Mouse (Mus musculus) frontal cortex, postnatal 25 days (tissue): Measurements from ENCODE around the gene As3mt.
"Not testable (repeated sequence)": the region's sequence is repeated elsewhere in the genome, so short reads cannot be mapped to it uniquely, and the experiment has no call there.

Experiments used
- DNase-seq, 2 experiments: peaks; one replicate each; pipeline ENCODE4 v3.0.0; 2022; ENCODE audit warnings: low spot score in 2 of 2

The As3mt gene

GRCm38 (mm10) chr19:46699011-46699481 is 8.2 kb upstream of the As3mt start:
- DNase-seq, result no peak

- no peak for DNase-seq
These were observed 6.1 kb upstream of the As3mt start for GRCm38 (mm10) chr19:46701156-46701555.

GRCm38 (mm10) chr19:46705779-46706495 is 1.3 kb upstream of the As3mt start:
- DNase-seq, result no peak

GRCm38 (mm10) chr19:46706540-46707295 is 540 bp upstream of the As3mt start:
- no peak for DNase-seq

- no peak for DNase-seq
These were observed 3.4 kb downstream of the As3mt start for GRCm38 (mm10) chr19:46710614-46711013.

GRCm38 (mm10) chr19:46714234-46714633 is 7.0 kb downstream of the As3mt start:
- DNase-seq, result no peak

- no peak for DNase-seq
These were observed 7.8 kb downstream of the As3mt start for GRCm38 (mm10) chr19:46715016-46715415.

GRCm38 (mm10) chr19:46718150-46718549 is 10.9 kb downstream of the As3mt start:
- no peak for DNase-seq

- DNase-seq, result no peak
These were observed 17.2 kb downstream of the As3mt start for GRCm38 (mm10) chr19:46724411-46724810.

- DNase-seq, result no peak
These were observed 18.9 kb downstream of the As3mt start for GRCm38 (mm10) chr19:46726142-46726541.

- no peak for DNase-seq
These were observed 20.0 kb downstream of the As3mt start for GRCm38 (mm10) chr19:46727140-46727736.

GRCm38 (mm10) chr19:46727945-46728540 is 20.8 kb downstream of the As3mt start:
- no peak for DNase-seq

GRCm38 (mm10) chr19:46728909-46729308 is 21.7 kb downstream of the As3mt start:
- DNase-seq, result no peak

- DNase-seq, result no peak
These were observed 24.1 kb downstream of the As3mt start for GRCm38 (mm10) chr19:46731351-46731750.

GRCm38 (mm10) chr19:46732673-46733072 is 25.4 kb downstream of the As3mt start:
- not testable (repeated sequence) for DNase-seq

GRCm38 (mm10) chr19:46733626-46734025 is 26.4 kb downstream of the As3mt start:
- DNase-seq, result no peak

- no peak for DNase-seq
These were observed 28.0 kb downstream of the As3mt start for GRCm38 (mm10) chr19:46735241-46735640.

- no peak for DNase-seq
These were observed 29.8 kb downstream of the As3mt start for GRCm38 (mm10) chr19:46737106-46737505.

GRCm38 (mm10) chr19:46740341-46741008 is 33.2 kb downstream of the As3mt start:
- peak; percentile 51 to 72 for DNase-seq

- no peak for DNase-seq
These were observed 34.3 kb downstream of the As3mt start for GRCm38 (mm10) chr19:46741574-46741973.

- no peak for DNase-seq
These were observed 37.4 kb downstream of the As3mt start for GRCm38 (mm10) chr19:46744681-46745080.

- no peak for DNase-seq
These were observed 40.5 kb downstream of the As3mt start for GRCm38 (mm10) chr19:46747799-46748198.
